Mouse (Mus musculus) neural tube, embryonic 14.5 days (tissue): ENCODE measurements around the gene Vmn2r55. TPM values are rescaled to one million over a fixed set of nuclear protein-coding genes. Genes with fewer than 3 reads are reported as not detected.
"Not testable (repeated sequence)": the region's sequence is repeated elsewhere in the genome, so short reads cannot be mapped to it uniquely, and the experiment has no call there.

Experiments
- ATAC-seq: fragments of 200-750 bp; cut with Nextera tagmentation; 2 replicates; pipeline ENCODE4 v1.8.0; 2017; ENCODE audit warnings: low read depth, mild to moderate bottlenecking, moderate TSS enrichment, moderate library complexity
- H3K27ac ChIP-seq: fragments of 300-500 bp; sonication (generic); 2 replicates; pipeline ENCODE4 v1.5.1; 2014; ENCODE audit warnings: low read depth, mild to moderate bottlenecking, control low read depth, low read length, moderate library complexity, mixed read lengths
- H3K27me3 ChIP-seq: fragments of 300-500 bp; sonication (generic); 2 replicates; pipeline ENCODE4 v1.6.1; 2014; ENCODE audit warnings: low read length; ENCODE audit not compliant: control insufficient read depth, insufficient read depth
- H3K36me3 ChIP-seq: fragments of 300-500 bp; sonication (generic); 2 replicates; pipeline ENCODE4 v1.6.1; 2014; ENCODE audit warnings: low read length, mixed read lengths; ENCODE audit not compliant: control insufficient read depth, insufficient read depth
- H3K4me1 ChIP-seq: fragments of 300-500 bp; sonication (generic); 2 replicates; pipeline ENCODE4 v1.6.1; 2014; ENCODE audit warnings: low read length; ENCODE audit not compliant: control insufficient read depth, insufficient read depth
- H3K4me2 ChIP-seq: fragments of 300-500 bp; sonication (generic); 2 replicates; pipeline ENCODE4 v1.6.1; 2014; ENCODE audit warnings: mild to moderate bottlenecking, low read depth, low read length, control low read depth
- H3K4me3 ChIP-seq: fragments of 300-500 bp; sonication (generic); 2 replicates; pipeline ENCODE4 v1.5.1; 2014; ENCODE audit warnings: low read depth, low read length, control low read depth, mixed read lengths
- H3K9ac ChIP-seq: fragments of 300-500 bp; sonication (generic); replicated peaks from 2 replicates; pipeline ENCODE4 v1.6.1; 2014; ENCODE audit warnings: low read depth, mild to moderate bottlenecking, control low read depth, low read length, mixed read lengths
- H3K9me3 ChIP-seq: fragments of 300-500 bp; sonication (generic); 2 replicates; pipeline ENCODE4 v1.6.1; 2016; ENCODE audit warnings: low read length; ENCODE audit not compliant: control insufficient read depth
- WGBS: fragments of 180-500 bp; shearing (Covaris S2); extraction: QIAGEN DNeasy Blood & Tissue Kit; methylation state at CpG from one replicate; pipeline ENCODE4 v1.1.7; 2014; 5-methylcytosine and 5-hydroxymethylcytosine counted together
- polyA plus RNA-seq: library from polyadenylated mRNA; unstranded; fragments of >200 nt; fragmentation: Nextera tagmentation; extraction: Ambion mirVana; gene quantifications from 2 replicates; pipeline ENCODE4 v1.2.1, GENCODE M21; 2014

The Vmn2r55 gene
- polyA plus RNA-seq, result not detected in 2 replicates

DNA sequence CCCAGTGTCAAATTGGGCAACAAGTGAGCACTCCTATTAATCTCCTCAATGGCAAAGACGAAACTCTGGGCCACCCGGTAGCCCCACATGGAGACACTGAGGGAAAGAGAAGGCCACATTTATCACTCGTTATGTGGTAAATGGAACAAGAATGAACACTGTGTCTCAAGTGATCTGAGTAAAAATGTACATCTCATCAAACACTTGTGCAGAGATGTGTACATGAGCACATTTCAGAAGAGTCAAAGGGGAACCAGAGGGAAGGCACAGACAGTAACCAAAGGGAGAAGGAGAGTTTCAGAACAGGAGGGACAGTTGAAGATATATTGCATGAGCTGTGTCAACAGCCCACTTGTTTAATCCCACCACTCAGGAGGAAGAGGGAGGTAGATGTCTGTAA lies at the start of gene Vmn2r55:
Gene Vmn2r55, minus strand, starts transcription at position 101 of the 400 bp plus-strand sequence.
- not testable (repeated sequence) for H3K4me3 ChIP-seq, ATAC-seq
- 89% methylated on average over 3 of the region's 3 CpGs for WGBS

GRCm38 (mm10) chr7:12640219-12640618 lies 44.6 kb downstream of the Vmn2r55 start, which contains the start of gene Vmn2r54:
TSS of gene Vmn2r54 (minus strand) at chr7:12640319.
- not testable (repeated sequence) for H3K27me3 ChIP-seq, H3K4me2 ChIP-seq, ATAC-seq, H3K9ac ChIP-seq, H3K4me1 ChIP-seq, H3K27ac ChIP-seq, H3K9me3 ChIP-seq, H3K36me3 ChIP-seq, H3K4me3 ChIP-seq
- WGBS, result 76% methylated on average over 3 of the region's 4 CpGs

More for the DNA sequence above, at the start of gene Vmn2r55:
- H3K4me1 ChIP-seq, H3K9ac ChIP-seq, H3K9me3 ChIP-seq, H3K27me3 ChIP-seq, H3K4me2 ChIP-seq, H3K36me3 ChIP-seq, H3K27ac ChIP-seq: not testable (repeated sequence)

DNA sequence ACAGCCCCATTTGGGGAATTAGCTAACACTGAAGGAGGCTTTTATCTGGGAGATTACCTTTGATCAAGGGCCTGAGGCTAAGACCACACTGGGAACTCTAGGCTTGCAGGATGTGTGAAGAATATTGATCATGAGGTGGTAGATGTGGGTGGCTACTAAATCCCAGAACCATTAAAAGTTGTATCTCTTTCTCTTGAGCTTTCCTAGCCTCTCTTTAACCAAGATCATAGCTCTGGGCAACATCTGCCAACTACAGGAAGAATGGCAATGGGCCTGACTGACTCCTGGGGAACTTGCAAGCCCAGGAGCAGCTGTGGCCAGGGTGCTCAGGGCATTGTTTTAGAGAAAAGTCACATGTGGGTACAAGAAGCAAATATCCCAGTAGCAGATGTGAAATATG lies 76.1 kb downstream of the Vmn2r55 start, which contains the start of gene Vmn2r53:
Gene Vmn2r53, minus strand, starts transcription at position 101 of the 400 bp plus-strand sequence.
- H3K27ac ChIP-seq, result no peak within 1 kb of the TSS
- no peak for ATAC-seq

More for the DNA sequence above, 76.1 kb downstream of the Vmn2r55 start, which contains the start of gene Vmn2r53:
- Histone ChIP-seq H3K4me2 (no peak within 1 kb of the TSS), H3K9ac (no peak within 1 kb of the TSS), H3K36me3 (no peaks in the 10 kb centered on the region), H3K27me3 (no peaks in the 10 kb centered on the region), H3K4me1 (no peaks in the 10 kb centered on the region), H3K4me3 (no peak within 1 kb of the TSS), H3K9me3 (peaks cover 6% of the 10 kb centered on the region; the same call in 1 of the 2 replicates)

Other genes with a start within 250 kb of the Vmn2r55 start
- gene Zfp606, start 206.7 kb downstream of the Vmn2r55 start, polyA plus RNA-seq, result 44.7 and 50.7 TPM in 2 replicates
- not detected in 2 replicates for gene 2900092C05Rik, start 172.5 kb downstream of the Vmn2r55 start, polyA plus RNA-seq
- 0.01 TPM in 1 of 2 replicates, not detected in the other for gene Vmn2r53, start 76.2 kb downstream of the Vmn2r55 start, polyA plus RNA-seq
- not detected in 2 replicates for gene Vmn2r54, start 44.7 kb downstream of the Vmn2r55 start, polyA plus RNA-seq
- 0.08 TPM in 1 of 2 replicates, not detected in the other for gene Vmn2r56, start 50.0 kb upstream of the Vmn2r55 start, polyA plus RNA-seq
- 28.5 and 30.3 TPM in 2 replicates for gene Zscan18, start 118.6 kb upstream of the Vmn2r55 start, polyA plus RNA-seq
- 41.0 and 42.6 TPM in 2 replicates for gene Zfp329, start 133.9 kb upstream of the Vmn2r55 start, polyA plus RNA-seq
- gene Zfp110, start 149.8 kb upstream of the Vmn2r55 start, polyA plus RNA-seq, result 24.1 and 27.7 TPM in 2 replicates
- 7.4 and 7.9 TPM in 2 replicates for gene Zfp128, start 196.2 kb upstream of the Vmn2r55 start, polyA plus RNA-seq
- 13.2 and 13.6 TPM in 2 replicates for gene Zscan22, start 212.8 kb upstream of the Vmn2r55 start, polyA plus RNA-seq
- gene Rps5, start 237.3 kb upstream of the Vmn2r55 start, polyA plus RNA-seq, result 687 and 695 TPM in 2 replicates
- 0.68 and 1.3 TPM in 2 replicates for gene Rnf225, start 242.4 kb upstream of the Vmn2r55 start, polyA plus RNA-seq